Mouse (Mus musculus) heart, embryonic 16.5 days (tissue): ENCODE measurements around the gene Pheta2. TPM values are rescaled to one million over a fixed set of nuclear protein-coding genes. Genes with fewer than 3 reads are reported as not detected.
A peak's percentile ranks its signal among the peaks of the same experiment; 100 is the strongest.

ENCODE experiments used
- ATAC-seq: fragments of 200-750 bp; cut with Nextera tagmentation; replicated peaks from 2 replicates; pipeline ENCODE4 v1.8.0; 2017; ENCODE audit warnings: moderate number of reproducible peaks; ENCODE audit not compliant: insufficient read depth, low FRiP score; ENCODE audit errors: extremely low read depth
- H3K27ac ChIP-seq: fragments of 300-500 bp; sonication (generic); 2 replicates; pipeline ENCODE4 v1.5.1; 2014; ENCODE audit warnings: mild to moderate bottlenecking, low read length, control low read depth, moderate library complexity
- H3K27me3 ChIP-seq: fragments of 300-500 bp; sonication (generic); 2 replicates; pipeline ENCODE4 v1.6.1; 2014; ENCODE audit warnings: low read length, mixed read lengths; ENCODE audit not compliant: control insufficient read depth, insufficient read depth
- H3K36me3 ChIP-seq: fragments of 300-500 bp; sonication (generic); 2 replicates; pipeline ENCODE4 v1.6.1; 2014; ENCODE audit not compliant: control insufficient read depth, insufficient read depth
- H3K4me1 ChIP-seq: fragments of 300-500 bp; sonication (generic); 2 replicates; pipeline ENCODE4 v1.6.1; 2014; ENCODE audit warnings: low read length, mixed read lengths; ENCODE audit not compliant: control insufficient read depth, insufficient read depth
- H3K4me2 ChIP-seq: fragments of 300-500 bp; sonication (generic); 2 replicates; pipeline ENCODE4 v1.6.1; 2014; ENCODE audit warnings: low read depth, mild to moderate bottlenecking, control low read depth, low read length
- H3K4me3 ChIP-seq: fragments of 300-500 bp; sonication (generic); 2 replicates; pipeline ENCODE4 v1.5.1; 2014; ENCODE audit warnings: mild to moderate bottlenecking, control low read depth, low read length
- H3K9ac ChIP-seq: fragments of 300-500 bp; sonication (generic); 2 replicates; pipeline ENCODE4 v1.6.1; 2014; ENCODE audit warnings: low read length, control low read depth
- H3K9me3 ChIP-seq: fragments of 300-500 bp; sonication (generic); replicated peaks from 2 replicates; pipeline ENCODE4 v1.6.1; 2016; ENCODE audit warnings: low read length; ENCODE audit not compliant: control insufficient read depth
- WGBS: fragments of 180-500 bp; shearing (Covaris S2); extraction: QIAGEN DNeasy Blood & Tissue Kit; methylation state at CpG from one replicate; pipeline ENCODE4 v1.1.7; 2014; 5-methylcytosine and 5-hydroxymethylcytosine counted together
- polyA plus RNA-seq: library from polyadenylated mRNA; unstranded; fragments of >200 nt; fragmentation: Nextera tagmentation; extraction: Ambion mirVana; gene quantifications from 2 replicates; pipeline ENCODE4 v1.2.1, GENCODE M21; 2015

The Pheta2 gene
- polyA plus RNA-seq, 1 experiment from 2014 or later = 9.4 TPM

DNA sequence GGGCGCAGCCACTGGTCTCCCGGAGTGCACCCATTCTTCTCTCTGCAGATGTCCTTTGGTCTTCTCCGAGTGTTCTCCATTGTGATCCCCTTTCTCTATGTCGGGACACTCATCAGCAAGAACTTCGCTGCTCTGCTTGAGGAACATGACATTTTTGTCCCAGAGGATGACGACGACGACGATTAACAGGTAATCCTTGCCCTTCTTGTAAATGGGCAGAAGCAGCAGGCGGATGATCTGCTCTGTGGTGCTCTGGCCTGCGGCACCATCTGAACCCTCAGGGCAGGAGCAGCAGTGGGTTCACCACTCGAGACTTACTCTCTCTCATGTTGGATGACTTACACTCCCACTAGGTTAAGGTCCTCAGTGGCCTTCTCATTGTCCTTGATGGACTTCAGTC is 9.1 kb downstream of the Pheta2 start:
- no peaks in the 10 kb centered on the region for H3K27me3 ChIP-seq
- 93% methylated on average over 12 of the region's 12 CpGs for WGBS
- no peak overlapping the region for H3K9ac ChIP-seq
- no peak overlapping the region for H3K27ac ChIP-seq
- no peak for ATAC-seq
- H3K4me1 ChIP-seq = peaks cover 22% of the 10 kb centered on the region
- H3K4me3 ChIP-seq = no peak overlapping the region
- H3K36me3 ChIP-seq = peaks cover 33% of the 10 kb centered on the region
- no peak overlapping the region for H3K4me2 ChIP-seq
- no peaks in the 10 kb centered on the region for H3K9me3 ChIP-seq

DNA sequence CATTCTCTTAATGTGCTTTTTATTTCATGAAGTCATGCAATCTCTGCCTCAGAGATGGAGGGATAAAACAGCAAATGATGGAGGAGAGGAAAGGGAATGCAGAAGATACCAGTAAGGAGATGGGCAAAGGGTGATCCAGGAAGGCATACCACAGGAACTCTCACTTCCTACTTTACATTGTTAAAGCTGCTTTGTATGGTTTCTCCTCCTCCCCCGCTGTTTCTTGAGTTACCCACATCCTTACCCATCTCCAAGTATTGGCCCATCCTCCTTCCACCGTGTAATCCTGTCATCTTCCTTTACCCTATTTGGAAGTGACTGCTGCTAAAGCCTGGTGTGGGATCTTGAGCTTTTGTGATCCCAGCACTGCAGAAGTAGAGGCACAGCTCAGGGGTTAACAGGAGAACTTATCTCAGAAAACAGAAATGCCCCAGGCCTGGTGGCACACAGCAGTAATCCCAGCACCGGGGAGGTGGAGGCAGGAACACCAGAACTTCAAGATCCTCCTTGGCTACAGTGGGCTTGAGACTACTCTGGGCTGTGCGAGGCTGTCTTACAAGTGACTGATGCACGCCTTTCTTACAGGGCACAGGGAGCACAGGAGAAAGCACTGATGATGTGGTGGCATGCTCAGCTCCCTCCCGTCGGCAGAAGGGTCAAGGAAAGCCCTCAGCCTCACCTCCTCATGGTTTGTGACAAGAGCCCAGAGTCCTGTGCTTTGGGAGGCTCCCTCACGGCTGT is 9.7 kb downstream of the Pheta2 start:
- no peaks in the 10 kb centered on the region for H3K9me3 ChIP-seq
- peaks cover 26% of the 10 kb centered on the region for H3K4me1 ChIP-seq
- 84% methylated on average over 8 of the region's 8 CpGs for WGBS
- H3K9ac ChIP-seq = no peak overlapping the region
- no peak overlapping the region for H3K4me2 ChIP-seq
- H3K4me3 ChIP-seq = no peak overlapping the region
- H3K27ac ChIP-seq = no peak overlapping the region
- no peak for ATAC-seq
- H3K36me3 ChIP-seq = peaks cover 33% of the 10 kb centered on the region
- H3K27me3 ChIP-seq = no peaks in the 10 kb centered on the region

GRCm38 (mm10) chr15:82348999-82349341 is 10.2 kb downstream of the Pheta2 start:
- no peaks in the 10 kb centered on the region for H3K9me3 ChIP-seq
- H3K4me3 ChIP-seq = no peak overlapping the region
- WGBS = 88% methylated on average over 2 of the region's 2 CpGs
- peaks cover 33% of the 10 kb centered on the region for H3K36me3 ChIP-seq
- no peak overlapping the region for H3K27ac ChIP-seq
- no peak overlapping the region for H3K4me2 ChIP-seq
- peaks cover 26% of the 10 kb centered on the region for H3K4me1 ChIP-seq
- H3K27me3 ChIP-seq = no peaks in the 10 kb centered on the region
- ATAC-seq = no peak
- no peak overlapping the region for H3K9ac ChIP-seq

DNA sequence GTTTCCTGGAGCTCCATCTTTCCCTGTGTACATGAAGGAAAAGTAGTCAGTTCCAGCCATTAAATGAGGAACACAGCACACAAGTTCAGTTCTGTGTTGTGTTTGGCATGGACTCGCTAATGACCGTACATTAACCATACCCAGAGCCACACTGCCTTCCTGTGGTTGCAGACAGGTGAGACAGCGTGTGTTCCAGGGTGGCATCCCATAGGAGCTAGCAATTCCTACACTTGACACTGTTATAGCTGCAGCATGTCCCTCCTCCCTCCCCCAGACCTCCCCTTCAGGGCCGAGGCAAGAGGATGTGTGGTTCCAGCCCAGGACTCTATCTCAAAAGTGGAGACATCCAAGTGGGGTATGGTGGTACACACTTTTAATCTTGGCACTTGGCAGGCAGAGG is 11.6 kb downstream of the Pheta2 start:
- H3K27me3 ChIP-seq = no peaks in the 10 kb centered on the region
- no peak for ATAC-seq
- 78% methylated on average over 4 of the region's 4 CpGs for WGBS
- no peak overlapping the region for H3K4me3 ChIP-seq
- H3K36me3 ChIP-seq = peaks cover 33% of the 10 kb centered on the region
- no peak overlapping the region for H3K27ac ChIP-seq
- H3K4me1 ChIP-seq = peaks cover 29% of the 10 kb centered on the region
- no peaks in the 10 kb centered on the region for H3K9me3 ChIP-seq
- H3K9ac ChIP-seq = no peak overlapping the region
- no peak overlapping the region for H3K4me2 ChIP-seq

GRCm38 (mm10) chr15:82351480-82351879 is 12.7 kb downstream of the Pheta2 start:
- peaks cover 29% of the 10 kb centered on the region for H3K4me1 ChIP-seq
- no peak for ATAC-seq
- H3K27me3 ChIP-seq = no peaks in the 10 kb centered on the region
- H3K9me3 ChIP-seq = no peaks in the 10 kb centered on the region
- no peak overlapping the region for H3K4me2 ChIP-seq
- peaks cover 33% of the 10 kb centered on the region for H3K36me3 ChIP-seq
- no peak overlapping the region for H3K27ac ChIP-seq
- no peak overlapping the region for H3K4me3 ChIP-seq
- H3K9ac ChIP-seq = peak overlapping the region; percentile 42; the same call in 1 of the 2 replicates
- WGBS = 42% methylated on average over 3 of the region's 3 CpGs

DNA sequence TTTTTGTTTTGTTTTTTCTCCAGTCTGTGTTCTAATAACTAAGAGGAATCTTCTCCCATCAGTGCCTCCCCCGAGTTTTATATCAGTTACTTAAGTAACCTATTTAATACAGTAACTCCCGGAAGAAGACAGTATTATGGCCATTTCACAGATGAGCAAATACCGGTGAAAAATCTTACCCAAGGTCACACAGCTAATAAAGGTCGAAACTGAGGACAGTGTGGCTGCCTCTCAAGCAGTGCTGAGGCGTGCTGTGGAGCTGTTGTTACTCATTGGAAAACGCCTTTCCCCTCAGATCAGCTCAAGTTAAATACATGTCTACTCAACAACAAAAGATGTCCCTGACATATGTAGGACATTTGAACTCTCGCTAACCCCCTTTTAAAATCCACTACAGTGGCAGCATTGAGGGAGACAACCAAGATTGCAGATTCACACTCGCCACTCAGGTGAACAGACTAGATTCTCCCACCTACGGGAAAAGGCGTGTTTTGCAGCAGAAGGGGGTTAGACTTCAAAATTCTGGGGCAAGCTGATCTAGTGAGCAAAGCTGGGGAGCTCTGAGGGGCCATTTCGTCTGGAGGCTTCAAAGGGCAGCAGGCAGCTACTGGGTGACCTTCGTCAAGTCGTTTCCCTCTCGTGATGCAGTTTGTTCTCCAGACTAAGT is 14.5 kb downstream of the Pheta2 start:
- ATAC-seq = no peak
- H3K4me1 ChIP-seq = peaks cover 18% of the 10 kb centered on the region
- H3K4me3 ChIP-seq = peak overlapping the region; percentile 82
- 21% methylated on average over 14 of the region's 14 CpGs for WGBS
- peak overlapping the region; percentile 96 for H3K9ac ChIP-seq
- peak overlapping the region; percentile 89 for H3K27ac ChIP-seq
- H3K9me3 ChIP-seq = no peaks in the 10 kb centered on the region
- peaks cover 29% of the 10 kb centered on the region for H3K36me3 ChIP-seq
- H3K4me2 ChIP-seq = peak overlapping the region; percentile 61
- H3K27me3 ChIP-seq = no peaks in the 10 kb centered on the region

GRCm38 (mm10) chr15:82353745-82354113 is 15.0 kb downstream of the Pheta2 start:
- peaks cover 20% of the 10 kb centered on the region for H3K4me1 ChIP-seq
- peak overlapping the region; percentile 89 for H3K27ac ChIP-seq
- ATAC-seq = peak; percentile 29
- peak overlapping the region; percentile 61 for H3K4me2 ChIP-seq
- H3K27me3 ChIP-seq = no peaks in the 10 kb centered on the region
- peak overlapping the region; percentile 82 for H3K4me3 ChIP-seq
- H3K9ac ChIP-seq = peak overlapping the region; percentile 96
- under 1% methylated on average over 23 of the region's 23 CpGs for WGBS
- H3K36me3 ChIP-seq = peaks cover 24% of the 10 kb centered on the region
- no peaks in the 10 kb centered on the region for H3K9me3 ChIP-seq

GRCm38 (mm10) chr15:82354126-82354945 is 15.6 kb downstream of the Pheta2 start, which contains the start of gene Ndufa6:
TSS of gene Ndufa6 (minus strand) at chr15:82354322.
- no peaks in the 10 kb centered on the region for H3K27me3 ChIP-seq
- H3K4me1 ChIP-seq = peaks cover 24% of the 10 kb centered on the region
- H3K4me2 ChIP-seq = peak within 1 kb of the TSS; percentile 61
- peak within 1 kb of the TSS; percentile 96 for H3K9ac ChIP-seq
- WGBS = 2% methylated on average over 57 of the region's 57 CpGs
- peak; percentile 99 for ATAC-seq
- H3K4me3 ChIP-seq = peak within 1 kb of the TSS; percentile 82
- H3K36me3 ChIP-seq = peaks cover 18% of the 10 kb centered on the region
- H3K9me3 ChIP-seq = no peaks in the 10 kb centered on the region
- H3K27ac ChIP-seq = peak within 1 kb of the TSS; percentile 89
